Mouse (Mus musculus) liver (tissue): Measurements from ENCODE around the gene Trmt44.

Experiments
- DNase-seq: peaks from one replicate; pipeline ENCODE4 v3.0.0-alpha.2; 2020; ENCODE audit warnings: mixed read lengths

The Trmt44 gene

DNA sequence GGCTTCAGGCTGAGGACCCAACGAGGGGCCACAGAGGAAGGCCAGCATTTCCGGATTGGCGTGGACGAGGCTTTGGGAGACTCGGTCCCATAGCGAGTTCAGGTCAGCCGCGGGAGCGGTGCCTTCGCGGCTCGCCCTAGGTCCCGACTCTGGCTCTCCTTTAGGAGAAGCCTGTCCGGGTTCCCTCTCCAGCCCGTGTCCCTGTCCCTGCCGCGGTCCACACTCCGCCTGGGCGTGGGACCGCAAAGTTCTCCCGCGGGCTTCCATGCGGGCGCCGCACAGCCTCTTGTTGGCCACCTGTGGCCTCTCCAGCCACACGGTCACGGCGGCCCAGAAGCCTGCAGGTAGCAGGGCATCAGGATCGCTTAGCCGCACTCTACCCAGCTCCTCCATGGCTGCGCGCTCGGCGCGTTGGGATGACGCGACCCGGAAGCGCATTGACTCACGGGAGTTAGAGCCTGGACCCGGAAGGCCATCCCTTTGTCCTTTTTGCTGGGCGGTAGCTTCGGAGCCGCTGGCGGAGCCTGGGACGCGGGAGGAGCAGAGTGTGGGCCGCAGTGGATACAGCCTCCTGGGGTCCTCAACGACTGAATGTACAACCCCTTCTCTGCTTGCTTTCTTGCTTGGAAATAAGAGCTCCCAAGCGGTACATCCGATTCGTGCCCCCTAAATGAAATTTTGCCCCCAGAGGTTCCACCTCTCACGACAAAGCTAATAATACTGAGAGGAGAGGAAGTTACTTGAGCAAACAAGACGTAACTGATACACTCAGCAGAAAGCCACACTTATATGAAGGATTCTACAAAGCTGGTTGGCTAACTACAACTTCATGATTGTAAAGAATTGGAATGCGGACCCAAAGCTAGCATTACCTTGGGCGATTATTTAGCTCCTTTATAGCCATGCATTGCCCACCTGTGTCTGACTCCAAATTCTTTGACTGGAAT is at the start of gene Trmt44:
Trmt44 (minus strand) TSS at position 418 of the 947 bp plus-strand sequence.
- peak; percentile 87 for DNase-seq

DNA sequence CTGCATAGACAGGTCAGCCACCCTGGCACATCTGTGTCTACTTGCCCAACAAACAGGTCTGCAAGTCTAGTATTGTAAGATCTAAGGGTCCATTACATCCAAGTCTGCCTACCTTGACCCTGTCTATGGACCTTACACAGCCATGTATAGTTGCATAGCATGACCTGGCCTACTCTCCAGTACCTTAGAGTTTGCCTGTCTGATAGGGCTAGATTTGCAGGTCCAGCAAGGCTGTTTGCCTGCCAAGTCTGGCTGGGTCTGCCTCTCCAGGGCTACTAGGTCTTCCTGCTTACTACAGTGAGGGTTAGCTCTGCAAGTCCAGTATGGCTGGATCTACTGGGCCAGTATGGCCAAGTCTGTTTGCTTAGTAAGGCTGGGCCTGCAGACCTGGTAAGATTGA is 49.0 kb upstream of the Trmt44 start:
- no peak for DNase-seq

DNA sequence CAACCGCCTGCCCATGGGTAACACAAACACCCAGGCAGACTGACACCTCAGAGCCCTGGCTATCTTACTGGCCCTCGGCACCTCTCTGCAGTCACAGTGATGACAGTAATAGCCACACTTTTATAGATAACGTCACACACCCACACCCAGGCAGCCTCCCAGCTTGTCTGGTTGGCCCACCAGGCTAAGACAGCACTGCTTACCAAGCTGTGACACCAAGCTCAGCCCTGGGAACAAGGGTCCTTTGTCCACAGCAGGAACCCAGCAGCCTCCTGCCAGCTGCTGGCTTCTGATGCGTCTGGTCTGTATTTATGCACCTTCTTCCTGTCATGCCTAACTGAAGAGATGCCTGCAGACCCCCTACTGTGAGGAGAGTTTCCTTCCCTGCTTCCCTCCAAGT is 46.2 kb upstream of the Trmt44 start:
- DNase-seq: no peak

DNA sequence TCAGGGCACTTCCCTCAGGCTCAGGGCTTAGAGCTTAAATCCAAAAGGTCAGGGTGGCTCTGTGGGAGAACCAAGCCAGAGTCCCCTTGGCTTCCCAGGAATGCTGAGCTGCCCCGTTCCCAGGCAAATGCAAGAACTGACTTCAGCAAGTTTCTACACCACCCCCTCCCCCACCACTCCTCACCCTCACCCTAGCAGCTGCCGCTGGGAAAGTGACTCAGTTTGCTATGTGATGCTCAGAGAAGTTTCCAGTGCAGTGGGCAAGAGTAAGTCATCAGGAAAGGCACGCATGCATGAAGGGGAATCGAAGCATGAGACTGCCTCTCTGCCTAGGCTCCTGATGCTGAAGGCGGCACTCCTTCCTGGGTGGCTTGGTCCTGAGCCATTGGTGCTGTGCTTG is 42.1 kb upstream of the Trmt44 start:
- no peak for DNase-seq

DNA sequence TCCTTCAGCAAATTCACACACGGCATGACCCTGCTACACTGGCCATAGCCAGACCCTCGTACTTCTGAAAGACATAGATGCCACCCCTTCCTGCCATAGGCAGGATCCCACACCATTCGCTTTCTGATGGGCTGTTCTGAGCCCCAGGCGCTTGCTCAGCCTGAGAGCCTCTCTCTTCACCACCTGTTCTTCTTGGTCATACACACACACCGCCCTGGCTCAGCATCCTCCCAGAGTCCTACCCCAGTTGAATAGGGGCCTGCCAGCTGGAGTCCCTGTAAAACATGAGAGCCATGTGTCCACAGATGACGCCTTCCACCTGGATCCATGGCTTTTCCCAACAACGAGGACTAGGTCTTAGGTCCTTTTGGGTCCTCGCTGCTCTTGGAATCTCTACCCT is 37.9 kb upstream of the Trmt44 start:
- DNase-seq: no peak

DNA sequence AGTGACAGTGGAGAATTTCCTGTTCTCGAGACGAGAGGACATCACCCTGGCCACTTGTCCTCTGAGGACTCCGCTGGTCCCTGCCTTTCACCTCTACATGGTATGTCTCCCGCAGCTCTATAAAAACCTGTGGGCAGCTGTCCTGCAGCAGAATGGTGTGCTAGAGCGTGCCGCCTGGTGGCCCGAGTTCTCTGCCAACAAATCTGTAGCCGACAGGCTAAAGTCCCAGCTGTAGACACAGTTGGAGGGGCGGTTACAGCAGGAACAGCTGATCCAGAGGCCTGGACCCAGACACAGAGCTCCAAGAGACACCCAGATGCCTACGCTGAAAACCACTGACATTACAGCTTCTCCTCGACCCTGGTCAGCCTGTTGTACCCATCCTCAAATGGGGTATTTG is 37.0 kb upstream of the Trmt44 start:
- DNase-seq: no peak

DNA sequence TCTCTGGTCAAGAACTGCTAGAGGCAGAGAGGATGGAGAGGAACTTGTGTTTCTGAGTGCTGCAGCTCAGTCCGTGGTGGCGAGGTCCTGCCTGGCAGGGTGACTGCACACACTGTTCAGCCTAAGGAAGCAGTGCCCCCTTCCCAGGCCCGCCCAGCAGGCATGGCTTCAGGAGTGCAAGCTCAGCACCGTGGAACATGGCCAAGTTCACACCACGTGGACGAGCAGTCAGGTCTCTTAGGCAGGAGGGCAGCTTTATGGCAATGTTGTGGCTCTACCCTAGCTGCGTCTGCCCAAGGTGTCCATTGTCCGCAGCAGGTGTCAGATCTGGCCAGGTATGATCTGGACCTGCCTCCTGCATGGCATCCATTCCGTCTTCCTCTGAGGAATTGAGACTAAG is 36.3 kb upstream of the Trmt44 start:
- DNase-seq: no peak

DNA sequence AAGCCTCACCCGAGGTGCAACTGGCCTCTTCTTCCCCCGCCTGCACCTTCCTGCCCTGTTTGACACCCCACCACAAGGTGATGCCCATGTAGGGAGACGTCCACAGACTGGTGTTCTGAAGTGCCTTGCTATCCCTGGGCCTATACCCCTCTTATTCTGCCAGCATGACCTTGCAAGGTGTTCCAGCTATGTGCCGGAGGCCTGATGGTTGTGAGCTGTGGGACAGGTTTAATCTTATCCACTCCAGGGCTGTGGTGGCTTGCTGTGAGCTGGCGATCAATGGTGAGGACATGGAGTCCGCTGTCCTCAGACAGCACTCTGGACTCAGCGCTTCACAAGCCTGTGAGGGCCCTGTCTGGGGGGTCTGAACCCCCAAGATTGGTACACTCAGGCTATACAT is 35.5 kb upstream of the Trmt44 start:
- no peak for DNase-seq

DNA sequence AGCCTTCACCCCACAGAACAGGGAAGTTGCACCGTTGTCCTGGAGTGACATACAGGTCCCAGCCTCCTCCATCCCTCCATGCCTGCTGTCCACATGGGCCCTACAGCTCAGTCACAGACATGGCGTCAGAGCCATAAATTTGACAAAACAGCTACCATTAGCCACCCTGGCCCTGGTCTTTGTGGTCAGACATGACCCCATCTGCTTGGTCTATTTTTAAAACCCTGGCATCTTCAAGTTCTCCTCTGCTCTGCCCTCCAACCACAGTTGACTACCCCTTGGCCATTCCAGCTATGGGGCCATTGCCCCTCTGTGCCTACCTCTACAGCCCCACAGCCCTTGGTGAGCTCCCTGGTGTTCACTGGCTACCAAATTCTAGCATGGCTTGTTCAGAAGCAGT is 35.1 kb upstream of the Trmt44 start:
- DNase-seq: no peak

DNA sequence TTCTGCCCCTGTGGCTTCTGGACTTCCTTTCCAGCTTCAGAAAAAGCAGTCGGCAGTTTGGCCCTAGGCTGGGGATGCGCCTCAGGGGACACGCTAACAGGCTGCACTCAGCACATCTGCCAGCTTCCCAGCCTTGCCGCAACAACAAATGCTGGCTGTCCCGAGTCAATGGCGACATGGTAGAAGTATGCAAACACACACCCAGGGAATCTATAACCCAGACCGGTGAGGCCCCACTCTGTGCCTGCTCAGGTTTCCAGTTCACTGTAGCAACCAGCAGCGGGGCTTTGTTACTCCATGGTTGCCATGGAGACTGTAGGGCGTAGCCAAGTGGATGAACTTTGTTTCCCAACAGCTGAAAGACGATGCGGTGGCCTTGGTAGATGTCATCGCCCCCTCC is 34.5 kb upstream of the Trmt44 start:
- DNase-seq: peak; percentile 22

DNA sequence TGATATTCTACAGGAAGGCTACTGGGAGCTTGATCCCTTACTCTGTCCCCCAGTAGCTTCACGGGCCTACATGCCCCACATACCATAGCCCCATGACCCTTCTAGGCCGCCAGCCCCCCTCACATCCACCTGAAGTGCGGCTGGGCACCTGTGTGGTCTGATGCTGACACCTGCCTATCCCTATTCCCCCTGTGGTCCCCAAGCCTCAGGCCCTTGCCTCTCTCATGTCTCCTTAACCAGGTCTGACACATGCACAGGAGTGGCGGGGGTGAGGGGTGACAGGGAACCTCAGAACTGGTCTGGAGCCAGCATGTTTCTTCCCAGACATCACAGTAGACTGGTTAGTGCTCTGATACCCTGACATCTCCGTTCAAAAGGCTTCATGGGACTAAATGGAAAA is 33.7 kb upstream of the Trmt44 start:
- DNase-seq: no peak

DNA sequence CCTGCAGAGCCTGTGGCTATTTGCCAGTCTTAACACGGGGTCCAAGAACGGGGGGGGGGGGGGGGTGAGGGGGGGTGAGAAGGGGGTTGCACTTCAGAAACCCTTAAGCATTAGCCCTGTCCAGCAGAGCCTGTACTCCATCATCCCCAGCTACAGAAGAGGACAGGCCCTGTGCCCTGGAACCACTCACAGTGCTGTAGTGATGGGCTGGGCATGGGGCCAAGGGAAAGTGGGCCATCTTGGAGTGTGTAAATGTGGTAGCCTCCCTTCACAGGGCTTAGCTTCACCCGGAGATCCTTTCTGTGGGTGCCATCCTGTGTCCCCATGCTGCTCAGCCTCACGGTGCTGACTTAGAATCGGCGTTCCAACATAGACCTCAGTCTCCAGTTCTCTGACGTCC is 32.9 kb upstream of the Trmt44 start:
- DNase-seq: no peak

DNA sequence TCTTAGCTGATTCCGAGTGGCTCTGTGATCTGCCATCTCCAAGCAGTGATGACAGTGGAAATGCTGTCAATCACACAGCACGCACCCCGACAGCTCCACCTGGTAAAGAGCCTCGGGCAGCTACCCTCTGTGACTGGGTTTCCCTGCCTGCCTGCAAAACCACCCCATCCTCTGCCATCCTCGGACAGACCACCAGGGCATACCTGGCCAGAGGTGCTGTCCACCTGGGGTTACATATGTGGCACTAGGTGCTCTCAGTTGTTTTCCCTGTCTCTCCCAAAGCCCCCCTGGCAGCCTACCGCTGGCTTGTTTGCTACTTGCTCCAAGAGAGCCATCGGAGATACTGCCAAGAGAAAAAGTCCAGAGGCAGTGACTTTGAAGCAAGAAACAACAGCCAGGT is 31.9 kb upstream of the Trmt44 start:
- no peak for DNase-seq

DNA sequence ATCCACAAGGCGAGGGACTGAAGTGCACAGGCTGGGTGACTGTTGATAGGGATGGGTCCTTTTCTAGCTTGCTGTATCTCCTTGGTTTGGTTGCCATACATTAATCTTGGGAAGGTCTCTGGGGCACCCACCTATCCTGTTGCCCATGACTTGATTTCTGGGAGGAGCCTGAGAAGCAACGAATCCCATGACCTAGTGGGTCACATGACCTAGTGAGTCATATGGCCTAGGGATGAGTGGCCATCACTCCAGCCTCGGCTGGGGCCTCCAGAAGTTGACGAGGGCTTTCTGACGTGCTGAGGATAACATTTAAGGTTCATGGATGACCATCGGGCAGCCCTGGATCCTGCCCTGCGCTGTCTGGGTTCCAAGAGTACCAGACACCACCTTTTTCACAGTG is 30.5 kb upstream of the Trmt44 start:
- no peak for DNase-seq

DNA sequence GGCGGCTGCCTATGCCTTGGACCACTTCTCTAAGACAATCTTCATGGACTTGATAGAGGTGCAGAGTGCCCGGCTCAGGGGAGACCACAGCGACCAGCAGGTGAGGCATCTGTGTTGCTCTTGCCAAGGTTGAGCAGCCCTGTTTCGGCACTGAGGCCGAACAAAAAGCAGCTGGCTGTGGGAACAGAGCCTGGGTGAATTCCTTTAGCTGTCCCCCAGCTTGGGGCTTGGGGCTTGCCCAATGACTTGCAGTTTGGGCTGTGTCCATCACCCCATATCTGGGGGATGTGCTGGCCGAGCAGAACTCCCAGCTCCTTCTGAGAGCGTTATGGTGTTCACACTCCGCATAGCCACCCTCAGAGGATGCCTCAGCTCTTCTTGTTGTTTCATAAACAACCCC is 26.7 kb upstream of the Trmt44 start:
- DNase-seq: no peak

DNA sequence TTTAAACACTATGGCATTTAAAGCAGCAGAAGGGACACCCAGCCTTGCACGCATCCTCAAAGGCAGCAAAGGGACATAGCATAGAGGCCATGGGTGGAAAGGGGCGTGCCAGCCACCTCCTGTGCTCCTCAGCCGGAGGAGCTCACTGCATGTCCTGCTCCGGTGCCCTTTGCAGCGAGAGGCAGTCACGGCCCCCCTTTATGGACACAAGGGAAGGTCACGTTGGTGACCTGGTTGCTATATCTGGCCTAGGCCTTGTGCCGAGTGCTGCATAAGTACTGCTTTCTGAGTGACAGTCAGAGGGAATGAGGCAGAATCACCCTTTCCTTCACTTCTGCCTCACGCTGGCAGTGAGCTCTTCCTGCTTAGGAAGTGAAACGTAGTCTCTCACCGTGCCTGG is 25.4 kb upstream of the Trmt44 start:
- DNase-seq: no peak

DNA sequence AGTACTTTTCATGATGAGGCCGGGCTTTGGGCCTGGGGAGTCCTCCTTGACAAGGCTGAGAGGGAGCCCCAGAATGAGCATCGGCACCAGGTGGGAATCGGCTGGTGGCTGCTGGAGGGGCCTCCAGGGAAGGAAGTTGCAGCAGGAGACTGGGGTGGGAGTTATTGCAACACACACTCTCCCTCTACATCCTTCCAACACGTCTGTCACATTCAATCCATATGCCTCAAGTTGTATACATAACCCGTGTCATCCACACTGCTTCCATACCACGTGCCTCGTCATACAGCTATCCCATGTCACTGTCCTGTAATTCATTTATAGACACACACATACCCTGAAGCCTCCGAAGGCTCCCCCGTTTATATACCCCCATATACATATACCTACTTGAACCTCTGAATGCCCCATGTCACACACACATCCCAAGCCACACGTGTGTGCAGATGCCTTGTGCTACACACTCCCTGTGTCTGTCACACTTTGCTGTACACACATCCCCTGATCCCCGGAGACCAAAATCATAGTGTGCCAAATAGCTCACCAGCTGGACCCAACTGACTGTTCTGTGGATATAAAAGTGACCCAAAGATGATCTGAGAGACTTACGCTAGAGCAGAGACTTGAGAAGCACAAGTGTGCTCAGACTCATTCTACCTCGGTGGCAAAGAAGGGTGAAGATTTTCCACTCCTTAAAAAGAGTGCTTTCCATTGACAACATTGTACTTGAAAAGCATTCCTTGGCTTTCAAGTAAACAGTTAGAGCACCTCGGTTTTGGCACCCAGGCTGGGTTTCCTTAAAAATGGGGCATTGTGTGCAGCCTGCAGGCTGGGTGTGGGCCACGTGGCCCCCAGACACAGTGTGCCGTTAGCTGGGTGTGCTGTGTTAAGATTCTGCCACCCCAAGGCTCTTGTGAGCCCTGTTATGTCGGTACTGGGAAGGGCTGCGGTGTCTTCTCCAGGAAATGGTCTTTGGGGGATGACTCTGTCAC is 21.6 kb upstream of the Trmt44 start:
- no peak for DNase-seq

DNA sequence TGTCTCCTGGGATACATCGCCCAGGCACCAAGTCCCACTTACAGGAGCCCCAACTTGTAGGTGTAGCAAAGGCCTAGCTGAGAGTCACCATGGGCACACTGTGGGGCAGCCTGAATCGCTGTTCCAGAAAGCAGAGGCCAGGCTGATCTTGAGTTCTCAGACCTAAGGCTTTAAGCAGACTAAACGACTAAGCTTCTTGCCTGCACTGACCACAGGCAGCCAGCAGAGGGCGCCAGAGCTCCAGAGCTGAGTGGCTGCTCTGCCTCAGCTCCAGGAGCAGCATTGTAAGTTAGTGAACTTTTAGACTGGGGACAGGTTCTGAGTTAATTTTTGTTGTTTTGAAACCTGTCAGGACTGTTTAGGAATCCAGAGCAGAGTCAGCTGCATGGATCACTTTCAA is 20.8 kb upstream of the Trmt44 start:
- peak; percentile 80 for DNase-seq

DNA sequence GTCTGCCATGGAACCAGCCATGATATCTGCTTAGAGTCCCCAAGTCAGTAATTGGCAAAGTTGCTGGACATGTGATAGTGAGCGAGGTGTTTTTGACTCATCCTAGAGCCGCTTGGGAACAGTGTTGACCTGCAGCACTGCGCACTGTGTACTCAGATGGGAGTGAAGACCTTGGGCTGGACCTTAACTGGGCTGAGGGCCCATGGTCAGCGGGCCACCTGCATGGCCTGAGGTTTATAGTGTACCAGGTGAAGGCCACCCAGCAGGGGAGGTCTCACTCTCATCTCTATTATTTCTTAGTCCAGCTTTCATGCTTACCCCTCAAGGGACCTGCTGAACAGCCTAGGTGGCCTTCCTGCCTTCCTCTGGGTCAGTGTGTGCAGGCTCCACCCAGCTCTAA is 19.9 kb upstream of the Trmt44 start:
- DNase-seq: no peak

DNA sequence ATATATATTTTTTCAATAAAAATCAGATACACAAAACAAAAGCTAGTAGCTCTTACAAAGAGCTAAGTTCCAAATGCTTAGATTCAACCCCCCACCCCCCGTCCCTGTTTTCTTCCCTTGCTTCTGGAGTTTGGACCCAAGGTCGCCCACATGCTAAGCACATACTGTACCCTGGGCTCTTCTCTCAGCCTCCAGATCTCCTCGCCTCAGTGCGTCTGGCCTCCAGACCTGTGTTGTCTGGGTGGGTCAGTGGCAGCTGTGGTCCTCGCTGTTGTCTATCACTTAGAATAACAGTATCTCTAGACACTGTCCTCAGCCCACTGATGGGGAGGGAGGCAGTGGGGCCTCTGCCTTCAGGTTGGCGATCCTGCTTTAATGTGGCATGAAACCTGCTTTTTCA is 18.4 kb upstream of the Trmt44 start:
- no peak for DNase-seq

DNA sequence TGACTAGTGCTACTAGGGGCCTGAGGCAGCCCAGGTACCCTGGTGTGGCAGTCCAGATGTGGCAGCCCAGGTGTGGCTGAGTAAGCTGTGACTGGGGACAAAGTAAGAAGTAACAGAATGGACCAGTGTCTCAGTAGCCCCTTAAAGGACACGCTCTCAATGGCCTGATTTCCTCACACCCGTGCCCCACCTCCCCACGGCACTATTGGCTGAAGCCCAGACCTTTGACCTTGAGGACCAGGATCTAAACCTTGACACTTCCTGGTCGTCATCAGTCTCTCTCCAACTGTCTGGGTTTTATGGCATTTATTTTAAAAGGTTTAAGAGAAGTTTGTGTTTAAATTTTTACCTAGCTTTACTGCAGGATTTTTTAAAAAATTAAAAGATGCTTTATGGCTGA is 18.0 kb upstream of the Trmt44 start:
- no peak for DNase-seq

DNA sequence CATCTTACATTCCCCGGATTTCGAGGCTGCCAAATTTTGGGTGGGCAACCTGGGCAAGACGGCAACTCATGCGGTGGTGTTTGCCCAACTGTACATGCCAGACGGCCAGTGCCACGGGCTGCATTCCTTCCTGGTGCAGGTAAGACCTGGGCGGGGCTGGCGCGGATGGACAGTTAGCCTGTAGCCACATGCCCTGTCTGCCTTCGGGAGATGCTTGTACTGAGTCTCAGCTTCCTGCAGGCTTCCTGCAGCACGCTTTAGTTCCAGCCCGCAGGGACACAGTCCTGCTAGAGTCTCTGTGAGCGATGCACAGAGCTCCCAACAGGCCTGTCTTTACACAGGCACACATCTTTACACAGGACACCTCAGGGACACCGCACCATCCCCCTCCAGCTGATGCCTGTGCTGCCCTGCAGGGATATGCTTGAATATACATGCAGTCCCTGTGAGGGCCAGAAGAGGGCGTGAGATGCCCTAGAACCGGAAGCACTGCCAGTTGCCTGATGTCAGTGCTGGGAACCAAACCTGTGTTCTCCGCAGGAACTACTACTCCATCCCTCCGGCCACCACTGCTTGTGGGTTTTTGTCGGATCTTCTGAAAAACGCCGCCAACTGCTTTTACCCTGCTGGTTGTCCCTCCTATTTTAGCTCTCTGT is 17.3 kb upstream of the Trmt44 start:
- DNase-seq: no peak

DNA sequence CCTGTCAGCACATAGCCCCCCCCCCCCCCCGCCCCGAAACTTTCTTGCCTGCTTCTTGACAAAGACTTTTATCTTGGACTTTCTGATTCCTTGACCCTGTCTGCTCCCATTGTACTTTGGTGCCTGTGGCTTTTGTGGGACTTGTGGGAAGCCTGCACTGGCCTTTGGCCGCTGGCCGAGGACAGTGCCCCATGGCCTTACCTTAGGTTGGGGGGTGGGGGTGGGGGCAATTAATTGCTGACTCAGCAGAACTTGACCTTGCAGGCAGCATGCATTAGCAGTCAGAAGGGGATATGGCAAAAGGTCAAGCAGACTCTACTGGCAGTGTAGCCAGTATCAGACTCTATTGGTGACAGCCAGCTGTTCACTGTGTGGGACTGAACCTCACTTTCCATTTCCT is 16.6 kb upstream of the Trmt44 start:
- no peak for DNase-seq
